Mouse (Mus musculus) urinary bladder, postnatal 36 days (tissue): ENCODE results near the gene Znrd1as.

ENCODE experiments used
- DNase-seq, 2 experiments: peaks; one replicate each; pipeline ENCODE4 v3.0.0; 2022; ENCODE audit warnings: low spot score in 2 of 2, mixed read lengths in 1 of 2

The Znrd1as gene

GRCm38 (mm10) chr17:36995448-36995847, 37.1 kb downstream of the Znrd1as start:
- DNase-seq, result no peak

- peak; percentile 55 to 75 for DNase-seq
These were observed 38.8 kb downstream of the Znrd1as start for GRCm38 (mm10) chr17:36997033-36997735.

- DNase-seq, result no peak
These were observed 40.1 kb downstream of the Znrd1as start for GRCm38 (mm10) chr17:36998477-36998876.

GRCm38 (mm10) chr17:37000863-37001262, 42.5 kb downstream of the Znrd1as start, which contains the start of gene Zfp57:
Gene Zfp57 (plus strand): TSS chr17:37001163.
- DNase-seq, result no peak

GRCm38 (mm10) chr17:37002364-37003330, 44.3 kb downstream of the Znrd1as start:
- peak; percentile 46 to 53 for DNase-seq

GRCm38 (mm10) chr17:37003366-37003765, 45.0 kb downstream of the Znrd1as start:
- no peak for DNase-seq

- no peak for DNase-seq
These were observed 49.8 kb downstream of the Znrd1as start for GRCm38 (mm10) chr17:37008161-37008560.

GRCm38 (mm10) chr17:37009460-37010042, 51.2 kb downstream of the Znrd1as start:
- DNase-seq, result no peak

- no peak for DNase-seq
These were observed 53.3 kb downstream of the Znrd1as start for GRCm38 (mm10) chr17:37011719-37012118.

- no peak for DNase-seq
These were observed 53.7 kb downstream of the Znrd1as start for GRCm38 (mm10) chr17:37012141-37012540.
